Mouse (Mus musculus) forebrain, embryonic 12.5 days (tissue): ENCODE data around the gene Nol11. TPM values are rescaled to one million over a fixed set of nuclear protein-coding genes. Genes with fewer than 3 reads are reported as not detected.

ENCODE experiments used
- ATAC-seq: fragments of 200-750 bp; cut with Nextera tagmentation; 2 replicates; pipeline ENCODE4 v1.8.0; 2017; ENCODE audit warnings: moderate TSS enrichment; ENCODE audit not compliant: low FRiP score
- H3K27ac ChIP-seq: fragments of 300-500 bp; sonication (generic); 2 replicates; pipeline ENCODE4 v1.5.1; 2016; ENCODE audit warnings: mild to moderate bottlenecking
- H3K27me3 ChIP-seq: fragments of 300-500 bp; sonication (generic); 2 replicates; pipeline ENCODE4 v1.6.1; 2016; ENCODE audit warnings: mild to moderate bottlenecking
- H3K36me3 ChIP-seq: fragments of 300-500 bp; sonication (generic); replicated peaks from 2 replicates; pipeline ENCODE4 v1.6.1; 2016; ENCODE audit warnings: mild to moderate bottlenecking
- H3K4me1 ChIP-seq: fragments of 300-500 bp; sonication (generic); 2 replicates; pipeline ENCODE4 v1.6.1; 2016
- H3K4me2 ChIP-seq: fragments of 300-500 bp; sonication (generic); 2 replicates; pipeline ENCODE4 v1.6.1; 2016; ENCODE audit warnings: mild to moderate bottlenecking, moderate library complexity
- H3K4me3 ChIP-seq: fragments of 300-500 bp; sonication (generic); replicated peaks from 2 replicates; pipeline ENCODE4 v1.5.1; 2016; ENCODE audit warnings: mild to moderate bottlenecking
- H3K9ac ChIP-seq: fragments of 300-500 bp; sonication (generic); 2 replicates; pipeline ENCODE4 v1.6.1; 2016; ENCODE audit warnings: mild to moderate bottlenecking
- H3K9me3 ChIP-seq: fragments of 300-500 bp; sonication (generic); 2 replicates; pipeline ENCODE4 v1.6.1; 2016
- WGBS: fragments of 180-500 bp; shearing (Covaris S2); methylation state at CpG from one replicate; pipeline ENCODE4 v1.1.7; 2016; 5-methylcytosine and 5-hydroxymethylcytosine counted together
- polyA plus RNA-seq: library from polyadenylated mRNA; unstranded; fragments of >200 nt; fragmentation: Nextera tagmentation; extraction: Ambion mirVana; gene quantifications from 2 replicates; pipeline ENCODE4 v1.2.1, GENCODE M21; 2016

Gene Nol11
- polyA plus RNA-seq, 1 experiment from 2014 or later: 67.3 TPM

DNA sequence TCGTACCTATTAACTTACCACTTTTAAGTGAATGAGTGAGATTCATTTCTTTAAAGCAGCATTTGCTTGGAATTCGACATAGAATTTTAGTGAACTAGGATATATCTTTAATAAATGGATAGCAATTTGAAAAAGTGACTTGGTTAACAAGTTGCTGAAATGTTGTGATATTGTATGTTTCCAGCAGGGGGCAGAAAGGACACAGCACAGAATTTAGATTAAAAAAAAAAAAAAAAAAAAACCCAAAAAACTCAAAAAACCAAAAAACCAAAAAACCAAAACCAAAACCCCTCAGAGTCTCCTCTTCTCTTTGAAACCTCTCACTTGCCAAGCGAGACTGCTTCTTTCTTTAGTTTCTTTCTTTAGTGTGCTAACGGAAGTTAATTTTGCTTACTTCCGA lies 24.6 kb upstream of the Nol11 start:
- Histone ChIP-seq H3K27me3 (no peaks in the 10 kb centered on the region), H3K9me3 (no peaks in the 10 kb centered on the region), H3K36me3 (peaks cover 14% of the 10 kb centered on the region), H3K4me3 (no peak overlapping the region), H3K4me2 (no peak overlapping the region), H3K9ac (no peak overlapping the region), H3K27ac (no peak overlapping the region), H3K4me1 (no peaks in the 10 kb centered on the region)
- WGBS: 75% methylated on average over 5 of the region's 5 CpGs
- ATAC-seq: no peak

DNA sequence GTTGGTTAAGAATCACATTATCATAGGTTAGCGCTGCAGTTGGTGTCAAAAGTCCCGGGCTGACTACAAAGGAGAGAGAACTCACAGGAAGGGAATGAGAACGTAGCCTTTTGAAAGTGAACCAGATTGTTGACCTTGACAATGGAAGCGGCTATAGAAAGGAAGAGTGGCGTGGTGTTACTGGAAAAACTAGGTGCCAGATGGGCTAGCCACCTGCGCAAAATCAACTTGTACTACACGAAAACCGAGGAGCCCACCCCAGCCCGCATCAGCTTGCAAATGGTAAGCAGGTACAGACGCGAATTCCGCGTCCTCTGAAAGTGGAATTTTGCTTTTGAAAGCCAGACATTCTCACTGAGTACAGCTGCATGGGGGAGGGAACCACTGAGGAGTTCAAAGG lies 20.6 kb upstream of the Nol11 start:
- no peak overlapping the region for H3K4me2 ChIP-seq
- no peak overlapping the region for H3K4me3 ChIP-seq
- H3K36me3 ChIP-seq: no peaks in the 10 kb centered on the region
- no peak overlapping the region for H3K27ac ChIP-seq
- no peaks in the 10 kb centered on the region for H3K27me3 ChIP-seq
- 84% methylated on average over 13 of the region's 13 CpGs for WGBS
- no peak for ATAC-seq
- no peak overlapping the region for H3K9ac ChIP-seq
- H3K9me3 ChIP-seq: no peaks in the 10 kb centered on the region
- H3K4me1 ChIP-seq: no peaks in the 10 kb centered on the region

DNA sequence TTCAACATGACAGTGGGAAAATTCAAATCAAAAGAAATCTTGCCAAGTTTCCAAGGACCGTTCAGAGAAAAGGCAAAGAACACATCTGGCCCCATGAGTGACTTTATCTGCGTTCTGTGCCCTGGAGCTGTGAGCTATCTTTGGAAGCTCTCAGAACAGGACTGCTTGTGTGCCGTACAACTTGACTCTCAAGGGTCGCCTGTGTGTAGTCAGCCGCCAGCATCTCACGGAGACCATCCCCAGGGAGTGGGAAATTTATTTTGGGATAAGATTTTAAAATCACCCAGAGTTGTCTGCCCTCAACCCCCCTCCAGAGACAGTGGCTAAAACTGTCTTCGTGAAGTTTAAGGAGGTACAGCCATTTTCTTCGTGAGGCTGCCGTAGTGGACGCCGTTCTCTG lies 12.6 kb upstream of the Nol11 start:
- Histone ChIP-seq H3K27me3 (no peaks in the 10 kb centered on the region), H3K36me3 (no peaks in the 10 kb centered on the region), H3K9me3 (no peaks in the 10 kb centered on the region), H3K4me2 (no peak overlapping the region), H3K4me3 (no peak overlapping the region), H3K4me1 (no peaks in the 10 kb centered on the region), H3K9ac (no peak overlapping the region), H3K27ac (no peak overlapping the region)
- ATAC-seq: no peak
- 94% methylated on average over 11 of the region's 11 CpGs for WGBS

- ATAC-seq: no peak
- no peaks in the 10 kb centered on the region for H3K4me1 ChIP-seq
- H3K9ac ChIP-seq: no peak overlapping the region
- no peaks in the 10 kb centered on the region for H3K9me3 ChIP-seq
- H3K27me3 ChIP-seq: no peaks in the 10 kb centered on the region
- no peak overlapping the region for H3K4me2 ChIP-seq
- H3K4me3 ChIP-seq: no peak overlapping the region
- WGBS: 76% methylated on average over 5 of the region's 5 CpGs
- H3K36me3 ChIP-seq: no peaks in the 10 kb centered on the region
- H3K27ac ChIP-seq: no peak overlapping the region
Observed at GRCm38 (mm10) chr11:107199281-107199680, 10.1 kb upstream of the Nol11 start.

DNA sequence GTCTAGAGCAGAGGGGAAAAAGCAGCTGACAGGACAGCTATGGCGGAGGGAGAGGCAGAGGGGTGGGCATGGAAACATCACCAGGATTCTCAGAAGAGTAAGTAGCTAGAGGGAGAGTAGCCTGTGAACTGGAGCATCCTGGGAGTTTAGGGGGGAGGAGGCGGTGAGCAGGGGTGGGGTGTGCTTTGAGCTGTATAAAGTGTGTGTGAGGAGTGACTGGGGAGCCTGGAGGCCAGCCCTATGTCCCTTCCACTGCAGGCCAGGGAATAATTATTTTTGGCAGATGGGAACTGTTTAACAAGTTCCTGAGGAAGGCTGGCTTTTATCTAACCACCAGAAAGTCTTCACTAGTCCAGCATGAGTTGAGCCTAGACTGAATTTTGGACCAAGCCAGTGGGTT lies 6.2 kb upstream of the Nol11 start:
- H3K27me3 ChIP-seq: no peaks in the 10 kb centered on the region
- no peaks in the 10 kb centered on the region for H3K36me3 ChIP-seq
- no peak overlapping the region for H3K27ac ChIP-seq
- H3K9ac ChIP-seq: no peak overlapping the region
- no peak for ATAC-seq
- 76% methylated on average over 2 of the region's 2 CpGs for WGBS
- no peak overlapping the region for H3K4me2 ChIP-seq
- H3K4me3 ChIP-seq: no peak overlapping the region
- no peaks in the 10 kb centered on the region for H3K4me1 ChIP-seq
- H3K9me3 ChIP-seq: no peaks in the 10 kb centered on the region

DNA sequence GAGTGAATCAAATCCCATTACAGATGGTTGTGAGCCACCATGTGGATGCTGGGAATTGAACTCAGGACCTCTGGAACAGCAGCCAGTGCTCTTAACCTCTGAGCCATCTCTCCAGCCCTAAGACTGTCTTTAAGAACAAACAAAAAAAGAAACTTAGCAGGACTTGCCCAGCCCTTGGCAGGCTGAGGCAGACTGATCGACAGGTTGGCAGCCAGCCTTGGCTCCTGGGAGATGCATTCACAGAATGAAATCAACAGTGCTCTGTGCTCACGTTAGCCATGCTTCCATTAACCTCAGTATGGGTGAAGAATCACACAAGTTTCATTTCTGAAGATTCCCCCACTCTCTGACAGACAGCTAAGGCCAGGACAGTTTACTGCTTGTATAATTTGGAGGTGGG lies 1.2 kb upstream of the Nol11 start:
- no peak for ATAC-seq
- Histone ChIP-seq H3K4me2 (no peak overlapping the region), H3K27ac (no peak overlapping the region), H3K36me3 (peaks cover 8% of the 10 kb centered on the region), H3K27me3 (no peaks in the 10 kb centered on the region), H3K4me3 (no peak overlapping the region), H3K9me3 (no peaks in the 10 kb centered on the region), H3K4me1 (peaks cover 7% of the 10 kb centered on the region), H3K9ac (no peak overlapping the region)
- 77% methylated on average over 2 of the region's 2 CpGs for WGBS

- Histone ChIP-seq H3K27me3 (no peaks in the 10 kb centered on the region), H3K27ac (no peak overlapping the region), H3K9ac (no peak overlapping the region), H3K9me3 (no peaks in the 10 kb centered on the region), H3K4me1 (peaks cover 7% of the 10 kb centered on the region), H3K36me3 (peaks cover 66% of the 10 kb centered on the region), H3K4me2 (no peak overlapping the region), H3K4me3 (no peak overlapping the region)
- WGBS: 94% methylated on average over 8 of the region's 8 CpGs
- ATAC-seq: no peak
Observed at GRCm38 (mm10) chr11:107183777-107184176, 5.4 kb downstream of the Nol11 start.

- H3K9ac ChIP-seq: no peak overlapping the region
- peaks cover 3% of the 10 kb centered on the region; the same call in 1 of the 2 replicates for H3K4me1 ChIP-seq
- H3K4me2 ChIP-seq: no peak overlapping the region
- H3K27me3 ChIP-seq: no peaks in the 10 kb centered on the region
- H3K4me3 ChIP-seq: no peak overlapping the region
- ATAC-seq: no peak
- no peak overlapping the region for H3K27ac ChIP-seq
- WGBS: 87% methylated on average over 4 of the region's 4 CpGs
- H3K9me3 ChIP-seq: no peaks in the 10 kb centered on the region
- H3K36me3 ChIP-seq: peaks cover 11% of the 10 kb centered on the region
Observed at GRCm38 (mm10) chr11:107161215-107161614, 28.0 kb downstream of the Nol11 start.

GRCm38 (mm10) chr11:107159034-107159433 lies 30.1 kb downstream of the Nol11 start:
- H3K27ac ChIP-seq: no peak overlapping the region
- H3K4me3 ChIP-seq: no peak overlapping the region
- H3K27me3 ChIP-seq: no peaks in the 10 kb centered on the region
- peaks cover 3% of the 10 kb centered on the region; the same call in 1 of the 2 replicates for H3K4me1 ChIP-seq
- H3K36me3 ChIP-seq: 0 out of 2 replicates have a peak, but pooled peaks cover 3% of the 10 kb centered on the region
- H3K9ac ChIP-seq: no peak overlapping the region
- 37% methylated on average over 1 of the region's 1 CpGs for WGBS
- H3K9me3 ChIP-seq: no peaks in the 10 kb centered on the region
- ATAC-seq: no peak
- no peak overlapping the region for H3K4me2 ChIP-seq

DNA sequence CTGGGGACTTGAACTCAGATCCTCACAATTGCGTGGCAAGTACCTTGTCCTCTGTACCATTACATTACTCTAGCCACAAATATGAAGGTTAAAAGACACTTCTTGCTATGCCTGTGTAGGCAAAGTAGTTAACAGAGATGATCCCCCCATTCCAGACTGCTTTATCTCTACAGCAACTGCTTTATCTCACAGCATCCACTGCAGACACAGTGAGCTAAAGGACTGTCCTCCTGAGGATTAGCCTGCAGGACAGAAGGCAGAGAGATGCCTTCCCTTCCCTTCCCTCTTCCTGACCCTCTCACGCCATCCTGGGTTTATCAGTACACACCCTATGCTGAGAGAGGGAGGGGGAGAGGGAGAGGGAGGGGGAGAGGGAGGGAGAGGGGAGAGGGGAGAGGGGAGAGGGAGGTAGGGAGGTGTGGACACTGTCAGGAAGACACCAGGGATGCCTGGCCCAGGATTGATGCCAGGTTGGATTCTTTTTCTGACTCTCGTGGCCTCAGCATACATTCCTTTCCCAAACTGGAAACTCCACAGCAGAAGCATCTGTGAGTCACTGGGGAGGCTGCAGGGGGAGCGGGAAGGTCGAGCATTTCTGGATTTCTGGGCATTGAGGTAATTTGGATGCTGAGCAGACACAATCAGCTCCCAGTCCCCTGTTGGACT lies 32.1 kb downstream of the Nol11 start:
- Histone ChIP-seq H3K36me3 (no peaks in the 10 kb centered on the region), H3K9ac (no peak overlapping the region), H3K4me2 (no peak overlapping the region), H3K4me1 (peaks cover 3% of the 10 kb centered on the region; the same call in 1 of the 2 replicates), H3K27me3 (no peaks in the 10 kb centered on the region), H3K27ac (no peak overlapping the region), H3K9me3 (no peaks in the 10 kb centered on the region), H3K4me3 (no peak overlapping the region)
- WGBS: 73% methylated on average over 4 of the region's 5 CpGs
- no peak for ATAC-seq

DNA sequence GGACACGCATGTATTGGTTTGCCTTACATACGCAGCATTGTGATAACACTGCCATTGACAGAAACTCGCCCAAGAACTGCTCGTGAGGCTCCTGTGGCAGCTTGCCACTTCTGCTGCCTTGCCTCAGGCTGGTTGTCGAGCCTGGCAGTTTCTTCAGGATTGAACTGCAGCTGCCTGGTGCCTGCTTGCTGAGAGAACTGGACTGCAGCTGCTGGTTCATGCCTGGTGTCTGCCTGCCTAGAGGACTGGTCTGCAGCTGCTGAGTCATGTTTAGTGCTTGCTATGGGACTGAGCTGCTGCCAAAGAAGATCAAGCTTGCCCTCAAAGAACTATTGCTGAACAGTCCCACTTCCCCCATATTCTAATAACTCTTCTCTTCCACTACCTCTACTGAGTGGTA lies 33.9 kb downstream of the Nol11 start:
- H3K9ac ChIP-seq: no peak overlapping the region
- no peak overlapping the region for H3K4me2 ChIP-seq
- no peak overlapping the region for H3K27ac ChIP-seq
- H3K27me3 ChIP-seq: no peaks in the 10 kb centered on the region
- no peak for ATAC-seq
- H3K4me3 ChIP-seq: no peak overlapping the region
- peaks cover 3% of the 10 kb centered on the region; the same call in 1 of the 2 replicates for H3K4me1 ChIP-seq
- 87% methylated on average over 5 of the region's 5 CpGs for WGBS
- no peaks in the 10 kb centered on the region for H3K9me3 ChIP-seq
- H3K36me3 ChIP-seq: no peaks in the 10 kb centered on the region

- Histone ChIP-seq H3K27ac (no peak overlapping the region), H3K27me3 (no peaks in the 10 kb centered on the region), H3K9ac (no peak overlapping the region), H3K4me2 (no peak overlapping the region), H3K36me3 (no peaks in the 10 kb centered on the region), H3K4me3 (no peak overlapping the region), H3K4me1 (no peaks in the 10 kb centered on the region), H3K9me3 (no peaks in the 10 kb centered on the region)
- 81% methylated on average over 7 of the region's 7 CpGs for WGBS
- ATAC-seq: no peak
Observed at GRCm38 (mm10) chr11:107154431-107154830, 34.8 kb downstream of the Nol11 start.

- Histone ChIP-seq H3K9ac (no peak overlapping the region), H3K27ac (no peak overlapping the region), H3K36me3 (no peaks in the 10 kb centered on the region), H3K27me3 (no peaks in the 10 kb centered on the region), H3K9me3 (no peaks in the 10 kb centered on the region), H3K4me2 (no peak overlapping the region), H3K4me3 (no peak overlapping the region), H3K4me1 (no peaks in the 10 kb centered on the region)
- 76% methylated on average over 5 of the region's 5 CpGs for WGBS
- no peak for ATAC-seq
Observed at GRCm38 (mm10) chr11:107153645-107154044, 35.5 kb downstream of the Nol11 start.
